ENCODE assay signal across 11 mouse cellular contexts in the genomic region with DNA sequence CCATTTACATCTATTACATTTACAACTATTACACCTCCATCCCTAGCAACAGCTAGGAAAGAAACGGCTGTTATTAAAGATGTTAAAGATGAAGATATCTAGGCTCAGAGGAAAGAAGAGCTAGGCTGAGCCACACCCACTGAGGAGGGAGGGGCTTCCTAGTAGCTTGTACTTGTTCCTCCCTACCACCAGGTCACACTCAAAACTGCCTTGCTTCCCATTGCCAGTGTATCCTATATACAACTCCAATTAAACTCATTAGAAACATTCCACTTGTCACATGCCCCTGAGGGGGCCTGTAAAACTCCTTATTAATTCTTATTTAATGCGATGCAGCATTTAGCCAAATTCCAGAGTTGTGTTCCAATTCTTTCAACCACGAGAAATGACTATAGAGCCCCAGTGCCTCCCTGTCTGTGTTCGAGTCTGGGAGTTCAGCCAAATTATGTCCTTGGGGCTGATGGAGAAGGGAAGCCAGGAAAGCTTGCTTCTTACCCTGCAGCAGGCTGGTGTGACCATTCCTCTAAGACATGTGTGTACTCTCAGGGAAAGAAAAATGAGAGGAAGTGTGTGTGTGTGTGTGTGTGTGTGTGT.
DNase-seq lines count a peak whose midpoint lies in the region; ATAC-seq and TF ChIP-seq lines count a peak whose summit lies in the region.
"Had no signal": no experiment of that assay in that cellular context is flagged by ENCODE, and none has a peak within 500 bp of the region (broad histone marks: within the 10 kb centered on the region; RNA-seq: fewer than 3 reads in every experiment).

No protein-coding gene starts in this region.

- WGBS in kidney, embryonic 16.5 days: 63% methylated on average over 4 of the region's 4 CpGs
- WGBS in limb, embryonic 14.5 days: 32% methylated on average over 4 of the region's 4 CpGs

- DNase-seq in cerebellum, postnatal 10 days: peak; percentile 51 to 56
- DNase-seq in cerebellum, adult 11-12 months: no peak
- peak; percentile 14 for DNase-seq in kidney, adult 9 months
- peak; percentile 93 for DNase-seq in brain, embryonic 14.5 days (ENCODE audit: low read depth)
- peak; percentile 56 for DNase-seq in limb, embryonic 14.5 days (ENCODE audit: low spot score)
- no peak for DNase-seq in spleen, adult 12 weeks (ENCODE audit: low spot score)

- H3K4me1 ChIP-seq in kidney, embryonic 16.5 days (ENCODE audit: insufficient read depth, low read length): no peaks in the 10 kb centered on the region
- H3K4me1 ChIP-seq in limb, embryonic 14.5 days (ENCODE audit: control insufficient read depth, insufficient read depth, low read length): no peaks in the 10 kb centered on the region

- no peak overlapping the region for H3K9ac ChIP-seq in kidney, embryonic 16.5 days (replicated peaks; ENCODE audit: low read length)
- no peak overlapping the region for H3K9ac ChIP-seq in limb, embryonic 14.5 days (ENCODE audit: low read depth, low read length, severe bottlenecking)

- no peak for TF ChIP-seq CTCF in brain, embryonic 14.5 days (IDR thresholded peaks at IDR 0.05; ENCODE audit: borderline replicate concordance, extremely low read depth, insufficient read depth, insufficient read length)

- no peak overlapping the region for H3K4me3 ChIP-seq in kidney, embryonic 16.5 days (ENCODE audit: low read length)
- H3K4me3 ChIP-seq in limb, embryonic 14.5 days (replicated peaks; ENCODE audit: low read length): no peak overlapping the region
- H3K4me3 ChIP-seq: layer of hippocampus, adult 2 months; myocyte had no signal

- H3K36me3 ChIP-seq in kidney, embryonic 16.5 days (ENCODE audit: insufficient read depth, low read length): no peaks in the 10 kb centered on the region
- H3K36me3 ChIP-seq in limb, embryonic 14.5 days (ENCODE audit: control insufficient read depth, insufficient read depth, low read length): no peaks in the 10 kb centered on the region

- no peaks in the 10 kb centered on the region for H3K27me3 ChIP-seq in kidney, embryonic 16.5 days (ENCODE audit: insufficient read depth, low read length)
- no peaks in the 10 kb centered on the region for H3K27me3 ChIP-seq in limb, embryonic 14.5 days (ENCODE audit: control insufficient read depth, insufficient read depth, low read length)
- H3K27me3 ChIP-seq: Patski had no signal

- no peak overlapping the region for H3K27ac ChIP-seq in kidney, embryonic 16.5 days (ENCODE audit: low read length)
- no peak overlapping the region for H3K27ac ChIP-seq in limb, embryonic 14.5 days (replicated peaks; ENCODE audit: low read depth, low read length)
- H3K27ac ChIP-seq: layer of hippocampus, adult 2 months had no signal

- ATAC-seq in kidney, embryonic 16.5 days (ENCODE audit: low FRiP score, low TSS enrichment): no peak
- peak; percentile 75 for ATAC-seq in limb, embryonic 14.5 days (ENCODE audit: low FRiP score, low read depth)
- ATAC-seq in CD4-positive, CD25-positive, alpha-beta regulatory T cell, adult 4 months: no peak
- ATAC-seq: Patski had no signal

- no peak overlapping the region for H3K4me2 ChIP-seq in kidney, embryonic 16.5 days (replicated peaks; ENCODE audit: low read depth, low read length)
- H3K4me2 ChIP-seq in limb, embryonic 14.5 days (replicated peaks; ENCODE audit: low read depth, low read length, severe bottlenecking): no peak overlapping the region

- TF ChIP-seq POLR2A in brain, embryonic 14.5 days (IDR thresholded peaks at IDR 0.05; ENCODE audit: borderline replicate concordance, extremely low read depth, insufficient read depth, insufficient read length, poor library complexity, severe bottlenecking): no peak
- no peak for TF ChIP-seq POLR2A in limb, embryonic 14.5 days (IDR thresholded peaks at IDR 0.05; ENCODE audit: borderline replicate concordance, extremely low read depth, insufficient read depth, insufficient read length)

- H3K9me3 ChIP-seq in kidney, embryonic 16.5 days (ENCODE audit: low read length): no peaks in the 10 kb centered on the region
- H3K9me3 ChIP-seq in limb, embryonic 14.5 days (ENCODE audit: control insufficient read depth, low read length): no peaks in the 10 kb centered on the region

Comparison
In these comparisons a context has a peak if more than half of its experiments do, and no peak if none do; other contexts are left out.
1. DNase-seq: peak in cerebellum, postnatal 10 days (2 of 2), kidney, adult 9 months (single experiment), brain, embryonic 14.5 days (single experiment) and limb, embryonic 14.5 days (single experiment); none in cerebellum, adult 11-12 months (single experiment) and spleen, adult 12 weeks (single experiment).